Mouse (Mus musculus) heart, embryonic 14.5 days (tissue): ENCODE results near the gene Cyp46a1. TPM values are rescaled to one million over a fixed set of nuclear protein-coding genes. Genes with fewer than 3 reads are reported as not detected.

ENCODE experiments used
- ATAC-seq: fragments of 200-750 bp; cut with Nextera tagmentation; 2 replicates; pipeline ENCODE4 v1.8.0; 2017; ENCODE audit warnings: low read depth, moderate TSS enrichment; ENCODE audit not compliant: insufficient number of reproducible peaks, insufficient read depth, low FRiP score
- H3K27ac ChIP-seq, 2 experiments: fragments of 200-500 bp in 1 of 2; fragments of 300-500 bp in 1 of 2; sonication (generic) in 1 of 2; replicated peaks in 1 of 2; 2 replicates each; pipeline ENCODE4 v1.5.1; 2012 to 2014; ENCODE audit warnings: low read depth in 2 of 2, low read length in 2 of 2, control low read depth in 1 of 2, mild to moderate bottlenecking in 1 of 2, mixed read lengths in 1 of 2; ENCODE audit not compliant: control insufficient read depth in 1 of 2, insufficient read depth in 1 of 2
- H3K27me3 ChIP-seq: fragments of 300-500 bp; sonication (generic); 2 replicates; pipeline ENCODE4 v1.6.1; 2014; ENCODE audit warnings: mild to moderate bottlenecking, low read length, control low read depth; ENCODE audit not compliant: control insufficient read depth, insufficient read depth
- H3K36me3 ChIP-seq: fragments of 300-500 bp; sonication (generic); 2 replicates; pipeline ENCODE4 v1.6.1; 2014; ENCODE audit warnings: mild to moderate bottlenecking, control low read depth, low read length, mixed read lengths; ENCODE audit not compliant: control insufficient read depth, insufficient read depth
- H3K4me1 ChIP-seq, 2 experiments: fragments of 200-500 bp in 1 of 2; fragments of 300-500 bp in 1 of 2; sonication (generic) in 1 of 2; 2 replicates each; pipeline ENCODE4 v1.6.1; 2012 to 2014; ENCODE audit warnings: low read length in 2 of 2, control low read depth in 1 of 2, mixed read lengths in 1 of 2; ENCODE audit not compliant: control insufficient read depth in 2 of 2, insufficient read depth in 2 of 2
- H3K4me2 ChIP-seq: fragments of 300-500 bp; sonication (generic); 2 replicates; pipeline ENCODE4 v1.6.1; 2014; ENCODE audit warnings: mild to moderate bottlenecking, low read length
- H3K4me3 ChIP-seq, 2 experiments: fragments of 200-500 bp in 1 of 2; fragments of 300-500 bp in 1 of 2; sonication (generic) in 1 of 2; 2 replicates each; pipeline ENCODE4 v1.5.1; 2012 to 2014; ENCODE audit warnings: low read length in 2 of 2, mild to moderate bottlenecking in 2 of 2, control low read depth in 1 of 2, low read depth in 1 of 2, moderate library complexity in 1 of 2; ENCODE audit not compliant: control insufficient read depth in 1 of 2, insufficient read depth in 1 of 2
- H3K9ac ChIP-seq: fragments of 300-500 bp; sonication (generic); 2 replicates; pipeline ENCODE4 v1.6.1; 2014; ENCODE audit warnings: mild to moderate bottlenecking, low read length
- H3K9me3 ChIP-seq: fragments of 300-500 bp; sonication (generic); 2 replicates; pipeline ENCODE4 v1.6.1; 2016; ENCODE audit warnings: low read length, control low read depth; ENCODE audit not compliant: control insufficient read depth
- WGBS: fragments of 180-500 bp; shearing (Covaris S2); extraction: QIAGEN DNeasy Blood & Tissue Kit; methylation state at CpG from one replicate; pipeline ENCODE4 v1.1.7; 2014; 5-methylcytosine and 5-hydroxymethylcytosine counted together
- polyA plus RNA-seq: library from polyadenylated mRNA; unstranded; fragments of >200 nt; fragmentation: Nextera tagmentation; extraction: Ambion mirVana; gene quantifications from 2 replicates; pipeline ENCODE4 v1.2.1, GENCODE M21; 2014

Cyp46a1 gene
- polyA plus RNA-seq, 1 experiment from 2014 or later, result 4.2 TPM

GRCm38 (mm10) chr12:108403957-108404356 lies 69.8 kb downstream of the Cyp46a1 start:
- peak overlapping the region in 1 of 2 experiments; percentile 6; a peak in 1 of 4 replicates for H3K27ac ChIP-seq
- WGBS, result 66% methylated on average over 6 of the region's 6 CpGs
- H3K9ac ChIP-seq, result no peak overlapping the region
- no peak overlapping the region for H3K4me2 ChIP-seq
- H3K36me3 ChIP-seq, result no peaks in the 10 kb centered on the region
- H3K4me1 ChIP-seq, result peaks cover 7 to 10% of the 10 kb centered on the region in 2 experiments; a peak in 3 of 4 replicates
- H3K27me3 ChIP-seq, result no peaks in the 10 kb centered on the region
- no peaks in the 10 kb centered on the region for H3K9me3 ChIP-seq
- ATAC-seq, result no peak
- H3K4me3 ChIP-seq, result no peak overlapping the region

GRCm38 (mm10) chr12:108409100-108409499 lies 74.9 kb downstream of the Cyp46a1 start:
- 69% methylated on average over 5 of the region's 5 CpGs for WGBS
- Histone ChIP-seq H3K27ac (no peak overlapping the region), H3K36me3 (no peaks in the 10 kb centered on the region), H3K4me3 (no peak overlapping the region), H3K9me3 (no peaks in the 10 kb centered on the region), H3K27me3 (no peaks in the 10 kb centered on the region), H3K9ac (no peak overlapping the region), H3K4me2 (no peak overlapping the region), H3K4me1 (peaks cover 7 to 10% of the 10 kb centered on the region in 2 experiments)
- no peak for ATAC-seq

GRCm38 (mm10) chr12:108410416-108411208 lies 76.4 kb downstream of the Cyp46a1 start:
- Histone ChIP-seq H3K4me1 (peaks cover 7 to 10% of the 10 kb centered on the region in 2 experiments), H3K4me2 (no peak overlapping the region), H3K4me3 (no peak overlapping the region), H3K9ac (no peak overlapping the region), H3K27me3 (no peaks in the 10 kb centered on the region), H3K36me3 (no peaks in the 10 kb centered on the region), H3K27ac (no peak overlapping the region), H3K9me3 (no peaks in the 10 kb centered on the region)
- no peak for ATAC-seq
- WGBS, result 59% methylated on average over 14 of the region's 14 CpGs

Other genes with a start within 250 kb of the Cyp46a1 start
- gene Setd3, start 155.1 kb upstream of the Cyp46a1 start, polyA plus RNA-seq, result 60.4 and 68.2 TPM in 2 replicates
- gene Ccnk, start 154.8 kb upstream of the Cyp46a1 start, polyA plus RNA-seq, result 3.2 and 3.9 TPM in 2 replicates
- 7.2 and 8.2 TPM in 2 replicates for gene Ccdc85c, start 59.0 kb upstream of the Cyp46a1 start, polyA plus RNA-seq
- gene Hhipl1, start 28.1 kb upstream of the Cyp46a1 start, polyA plus RNA-seq, result 0.63 and 0.84 TPM in 2 replicates
- 69.5 and 77.2 TPM in 2 replicates for gene Eml1, start 36.6 kb downstream of the Cyp46a1 start, polyA plus RNA-seq
- gene Evl, start 220.3 kb downstream of the Cyp46a1 start, polyA plus RNA-seq, result 57.1 and 57.9 TPM in 2 replicates